Mouse (Mus musculus) limb, embryonic 14.5 days (tissue): ENCODE measurements around the gene Dlx6. TPM values are rescaled to one million over a fixed set of nuclear protein-coding genes. Genes with fewer than 3 reads are reported as not detected.
A peak's percentile ranks its signal among the peaks of the same experiment; 100 is the strongest.

ENCODE experiments used
- ATAC-seq: fragments of 200-750 bp; cut with Nextera tagmentation; 2 replicates; pipeline ENCODE4 v1.8.0; 2017; ENCODE audit warnings: low read depth, moderate number of reproducible peaks, moderate TSS enrichment; ENCODE audit not compliant: low FRiP score
- DNase-seq: peaks from one replicate; pipeline ENCODE4 v3.0.0-alpha.2; 2015; ENCODE audit warnings: low spot score
- H3K27ac ChIP-seq: fragments of 300-500 bp; sonication (generic); replicated peaks from 2 replicates; pipeline ENCODE4 v1.5.1; 2014; ENCODE audit warnings: low read depth, mild to moderate bottlenecking, low read length, moderate library complexity, mixed read lengths
- H3K27me3 ChIP-seq: fragments of 300-500 bp; sonication (generic); 2 replicates; pipeline ENCODE4 v1.6.1; 2014; ENCODE audit warnings: low read length, mixed read lengths; ENCODE audit not compliant: control insufficient read depth, insufficient read depth
- H3K36me3 ChIP-seq: fragments of 300-500 bp; sonication (generic); 2 replicates; pipeline ENCODE4 v1.6.1; 2014; ENCODE audit warnings: mild to moderate bottlenecking, low read length, moderate library complexity, mixed read lengths; ENCODE audit not compliant: control insufficient read depth, insufficient read depth
- H3K4me1 ChIP-seq: fragments of 300-500 bp; sonication (generic); 2 replicates; pipeline ENCODE4 v1.6.1; 2014; ENCODE audit warnings: antibody characterized with exemption, low read length, mixed read lengths; ENCODE audit not compliant: control insufficient read depth, insufficient read depth
- H3K4me2 ChIP-seq: fragments of 300-500 bp; sonication (generic); replicated peaks from 2 replicates; pipeline ENCODE4 v1.6.1; 2014; ENCODE audit warnings: low read depth, mild to moderate bottlenecking, low read length, moderate library complexity; ENCODE audit not compliant: severe bottlenecking
- H3K4me3 ChIP-seq: fragments of 300-500 bp; sonication (generic); replicated peaks from 2 replicates; pipeline ENCODE4 v1.5.1; 2014; ENCODE audit warnings: low read length
- H3K9ac ChIP-seq: fragments of 300-500 bp; sonication (generic); 2 replicates; pipeline ENCODE4 v1.6.1; 2014; ENCODE audit warnings: mild to moderate bottlenecking, low read depth, low read length, moderate library complexity; ENCODE audit not compliant: severe bottlenecking
- H3K9me3 ChIP-seq: fragments of 300-500 bp; sonication (generic); 2 replicates; pipeline ENCODE4 v1.6.1; 2016; ENCODE audit warnings: low read length; ENCODE audit not compliant: control insufficient read depth
- POLR2A ChIP-seq: fragments of 200-500 bp; IDR thresholded peaks from 2 replicates; pipeline ENCODE4 v1.8.0; 2012; ENCODE audit warnings: inconsistent platforms, mild to moderate bottlenecking, moderate library complexity, borderline replicate concordance; ENCODE audit not compliant: insufficient read depth, insufficient read length; ENCODE audit errors: extremely low read depth
- WGBS: fragments of 180-500 bp; shearing (Covaris S2); extraction: QIAGEN DNeasy Blood & Tissue Kit; methylation state at CpG from one replicate; pipeline ENCODE4 v1.1.7; 2014; 5-methylcytosine and 5-hydroxymethylcytosine counted together
- polyA plus RNA-seq, 2 experiments: library from polyadenylated mRNA; depleted of rRNA in 1 of 2; stranded (reverse) in 1 of 2; unstranded in 1 of 2; fragments of >200 nt; fragmentation: Nextera tagmentation in 1 of 2; extraction: Ambion mirVana in 1 of 2; gene quantifications; 2 replicates each; pipeline versions ENCODE4 v1.2.1 to v1.2.3; 2012 to 2014

Gene Dlx6
- polyA plus RNA-seq, 2 experiments: 1.8 to 6.8 TPM

DNA sequence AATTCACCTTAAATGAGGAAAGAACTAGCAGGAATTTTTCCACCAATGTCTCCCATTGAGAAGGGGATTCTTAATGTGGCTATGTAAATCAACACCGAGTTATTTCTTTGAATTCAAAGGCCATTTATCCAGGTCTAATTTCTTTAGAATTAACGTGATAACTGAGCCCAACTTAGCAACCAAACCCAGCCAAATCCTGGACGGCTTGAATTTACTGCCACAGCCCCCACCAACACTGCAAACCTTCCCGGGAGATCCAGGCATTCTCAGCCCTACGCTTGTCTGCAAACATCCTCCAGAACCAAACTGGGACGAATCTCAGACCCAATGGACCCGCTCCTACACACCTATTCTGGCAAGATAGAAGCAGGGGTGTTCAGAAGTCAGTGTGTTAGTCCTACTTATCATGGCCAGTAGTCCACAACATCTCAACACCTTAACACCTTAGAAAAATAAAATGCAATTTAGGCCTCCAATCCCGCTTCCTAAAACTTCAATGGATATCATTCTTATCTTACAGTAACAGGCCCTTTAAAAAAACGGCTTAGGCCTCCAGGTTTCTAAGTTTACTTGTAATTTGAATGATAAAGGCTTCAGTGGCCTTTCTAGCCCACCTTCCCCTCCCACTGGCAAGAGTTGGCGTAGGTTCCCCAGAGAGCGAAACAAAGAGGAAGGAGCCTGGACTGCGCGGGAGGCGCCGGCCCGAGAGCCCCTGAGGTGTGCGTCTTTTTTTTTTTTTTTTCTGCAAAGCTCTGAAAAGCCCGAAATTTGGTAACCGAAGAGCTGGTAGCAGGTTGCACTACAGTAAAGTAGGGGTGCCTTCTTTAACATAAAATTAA lies 3.8 kb upstream of the Dlx6 start:
- DNase-seq (no peak), ATAC-seq (no peak)
- H3K36me3 ChIP-seq: no peaks in the 10 kb centered on the region
- 5% methylated on average over 19 of the region's 19 CpGs for WGBS
- H3K4me3 ChIP-seq: peak overlapping the region; percentile 17; the same call in 1 of the 2 replicates
- H3K4me2 ChIP-seq: peak overlapping the region; percentile 39; the same call in 1 of the 2 replicates
- no peak for TF ChIP-seq POLR2A
- H3K9me3 ChIP-seq: no peaks in the 10 kb centered on the region
- peaks cover 11% of the 10 kb centered on the region; the same call in 1 of the 2 replicates for H3K4me1 ChIP-seq
- no peak overlapping the region for H3K27ac ChIP-seq
- H3K27me3 ChIP-seq: peaks cover 96% of the 10 kb centered on the region
- no peak overlapping the region for H3K9ac ChIP-seq

DNA sequence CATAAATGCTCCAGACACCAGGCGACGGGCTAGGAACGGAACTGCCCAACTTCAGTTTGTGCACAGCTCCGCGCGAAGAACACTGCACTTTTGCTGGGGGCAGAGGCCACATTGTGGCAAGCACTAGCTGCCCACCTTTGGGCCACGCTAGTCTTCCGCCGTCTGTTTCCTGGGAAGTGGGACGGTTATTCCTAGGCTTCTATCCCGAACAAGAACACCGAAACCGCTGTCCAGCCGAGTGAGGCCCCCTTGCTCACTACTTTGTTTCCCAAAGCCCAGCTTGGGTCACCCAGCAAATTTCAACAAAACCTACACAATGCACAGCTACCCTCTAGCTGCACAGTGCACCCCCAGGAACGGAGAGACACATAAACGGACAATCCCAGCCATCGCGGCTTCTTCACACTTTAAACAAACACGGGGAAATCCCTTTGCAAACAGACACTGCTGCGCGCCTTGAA lies 3.2 kb upstream of the Dlx6 start:
- under 1% methylated on average over 21 of the region's 21 CpGs for WGBS
- TF ChIP-seq POLR2A: no peak
- no peak for DNase-seq
- H3K4me2 ChIP-seq: peak overlapping the region; percentile 39; the same call in 1 of the 2 replicates
- H3K4me3 ChIP-seq: peak overlapping the region; percentile 17
- peaks cover 96% of the 10 kb centered on the region for H3K27me3 ChIP-seq
- H3K4me1 ChIP-seq: peaks cover 11% of the 10 kb centered on the region; the same call in 1 of the 2 replicates
- no peak overlapping the region for H3K9ac ChIP-seq
- H3K27ac ChIP-seq: no peak overlapping the region
- H3K9me3 ChIP-seq: no peaks in the 10 kb centered on the region
- no peak for ATAC-seq
- no peaks in the 10 kb centered on the region for H3K36me3 ChIP-seq

DNA sequence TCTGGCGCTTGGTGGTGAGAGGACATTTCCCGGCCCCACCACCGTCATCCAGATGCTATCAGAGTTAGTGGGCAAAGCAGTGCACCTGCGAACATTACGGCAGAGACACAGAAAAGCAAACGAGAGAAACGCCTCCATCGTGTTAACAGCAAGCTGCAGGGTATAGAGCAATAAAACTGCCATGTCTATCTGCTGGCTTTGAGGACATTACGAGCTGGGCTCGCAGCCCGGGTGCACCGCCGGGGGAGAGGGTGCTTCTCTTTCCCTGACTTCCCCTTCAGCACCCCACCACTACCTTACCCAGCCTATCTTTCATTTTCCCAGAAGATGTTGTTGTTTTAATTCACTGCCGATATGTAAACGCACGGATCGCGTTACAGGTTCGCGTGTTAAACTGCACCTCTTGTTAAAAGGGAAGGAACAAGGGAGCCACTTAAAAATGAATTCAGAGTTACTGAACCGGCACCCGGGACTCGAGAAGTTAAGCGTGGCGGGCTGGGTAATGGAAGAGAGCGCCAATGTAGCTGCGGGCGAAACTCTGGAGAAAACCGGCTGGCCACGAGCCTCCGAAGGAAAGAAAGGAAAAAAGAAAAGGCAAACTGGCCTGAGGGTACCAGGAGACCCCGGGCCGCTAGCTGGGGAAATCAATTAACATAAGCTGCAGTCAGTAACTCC lies 2.6 kb upstream of the Dlx6 start:
- no peak for TF ChIP-seq POLR2A
- Histone ChIP-seq H3K4me3 (peak overlapping the region; percentile 17), H3K4me1 (peaks cover 11% of the 10 kb centered on the region; the same call in 1 of the 2 replicates), H3K36me3 (no peaks in the 10 kb centered on the region), H3K9me3 (no peaks in the 10 kb centered on the region), H3K4me2 (peak overlapping the region; percentile 39), H3K27me3 (peaks cover 96% of the 10 kb centered on the region), H3K27ac (no peak overlapping the region), H3K9ac (no peak overlapping the region)
- ATAC-seq (no peak), DNase-seq (no peak)
- WGBS: under 1% methylated on average over 33 of the region's 33 CpGs

DNA sequence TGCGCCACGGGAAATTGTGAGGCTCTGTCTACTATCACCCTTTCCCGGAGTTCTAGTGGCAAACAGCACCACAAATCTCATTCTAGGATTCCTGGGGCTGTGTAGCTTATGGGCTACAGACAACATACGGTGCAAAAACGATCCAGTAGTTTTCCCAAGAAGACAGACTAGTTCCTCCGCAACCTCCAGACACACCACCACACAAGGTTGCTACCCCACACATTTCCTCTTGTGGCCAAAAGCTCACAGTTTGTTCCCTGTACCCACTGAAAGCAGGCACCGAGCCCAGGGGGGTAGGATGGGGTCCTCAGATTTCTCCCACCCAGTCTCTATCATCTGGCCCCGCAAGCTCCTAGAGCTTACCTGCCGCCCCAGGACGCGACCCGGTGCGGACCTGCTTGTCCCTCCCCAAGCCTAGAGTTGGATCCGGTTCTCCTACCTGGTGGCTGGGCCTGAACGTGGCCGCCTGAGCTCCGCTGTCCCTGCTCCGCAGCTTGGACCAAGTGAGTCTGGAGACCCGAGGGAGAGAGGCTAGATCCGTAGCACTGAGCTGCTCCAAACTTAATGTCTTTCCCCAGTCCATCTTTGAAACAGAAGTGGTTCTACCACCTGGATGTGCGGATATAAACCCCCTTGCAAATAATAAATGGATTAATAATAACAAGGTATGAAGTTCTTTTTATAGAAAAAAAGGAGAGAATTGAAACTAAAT lies 1.9 kb upstream of the Dlx6 start:
- Histone ChIP-seq H3K4me2 (peak overlapping the region; percentile 39), H3K4me1 (peaks cover 7% of the 10 kb centered on the region; the same call in 1 of the 2 replicates), H3K27ac (no peak overlapping the region), H3K4me3 (peak overlapping the region; percentile 17), H3K36me3 (no peaks in the 10 kb centered on the region), H3K9ac (no peak overlapping the region), H3K27me3 (peaks cover 96% of the 10 kb centered on the region), H3K9me3 (no peaks in the 10 kb centered on the region)
- no peak for DNase-seq
- no peak for ATAC-seq
- WGBS: under 1% methylated on average over 21 of the region's 21 CpGs
- no peak for TF ChIP-seq POLR2A
